Mouse (Mus musculus) limb, embryonic 13.5 days (tissue): ENCODE measurements around the gene Terb2. TPM values are rescaled to one million over a fixed set of nuclear protein-coding genes. Genes with fewer than 3 reads are reported as not detected.

Source experiments
- ATAC-seq: fragments of 200-750 bp; cut with Nextera tagmentation; 2 replicates; pipeline ENCODE4 v1.8.0; 2017; ENCODE audit warnings: low read depth, moderate number of reproducible peaks, moderate TSS enrichment; ENCODE audit not compliant: low FRiP score
- H3K27ac ChIP-seq: fragments of 300-500 bp; sonication (generic); 2 replicates; pipeline ENCODE4 v1.5.1; 2015; ENCODE audit warnings: inconsistent platforms, mild to moderate bottlenecking, moderate library complexity
- H3K27me3 ChIP-seq: fragments of 300-500 bp; sonication (generic); 2 replicates; pipeline ENCODE4 v1.6.1; 2015; ENCODE audit warnings: mild to moderate bottlenecking, inconsistent platforms
- H3K36me3 ChIP-seq: fragments of 300-500 bp; sonication (generic); 2 replicates; pipeline ENCODE4 v1.6.1; 2015; ENCODE audit warnings: inconsistent platforms, mild to moderate bottlenecking, moderate library complexity
- H3K4me1 ChIP-seq: fragments of 300-500 bp; sonication (generic); 2 replicates; pipeline ENCODE4 v1.6.1; 2015; ENCODE audit warnings: inconsistent platforms
- H3K4me2 ChIP-seq: fragments of 300-500 bp; sonication (generic); replicated peaks from 2 replicates; pipeline ENCODE4 v1.6.1; 2015; ENCODE audit warnings: inconsistent platforms, mild to moderate bottlenecking, moderate library complexity
- H3K4me3 ChIP-seq: fragments of 300-500 bp; sonication (generic); 2 replicates; pipeline ENCODE4 v1.5.1; 2015; ENCODE audit warnings: moderate library complexity, mild to moderate bottlenecking, inconsistent platforms
- H3K9ac ChIP-seq: fragments of 300-500 bp; sonication (generic); 2 replicates; pipeline ENCODE4 v1.6.1; 2015; ENCODE audit warnings: mild to moderate bottlenecking, inconsistent platforms
- H3K9me3 ChIP-seq: fragments of 300-500 bp; sonication (generic); 2 replicates; pipeline ENCODE4 v1.6.1; 2016; ENCODE audit warnings: inconsistent platforms
- WGBS: fragments of 180-500 bp; shearing (Covaris S2); methylation state at CpG from one replicate; pipeline ENCODE4 v1.1.7; 2015; 5-methylcytosine and 5-hydroxymethylcytosine counted together
- polyA plus RNA-seq: library from polyadenylated mRNA; unstranded; fragments of >200 nt; fragmentation: Nextera tagmentation; extraction: Ambion mirVana; gene quantifications from 2 replicates; pipeline ENCODE4 v1.2.1, GENCODE M21; 2015

Terb2 gene
- polyA plus RNA-seq = not detected in 2 replicates

DNA sequence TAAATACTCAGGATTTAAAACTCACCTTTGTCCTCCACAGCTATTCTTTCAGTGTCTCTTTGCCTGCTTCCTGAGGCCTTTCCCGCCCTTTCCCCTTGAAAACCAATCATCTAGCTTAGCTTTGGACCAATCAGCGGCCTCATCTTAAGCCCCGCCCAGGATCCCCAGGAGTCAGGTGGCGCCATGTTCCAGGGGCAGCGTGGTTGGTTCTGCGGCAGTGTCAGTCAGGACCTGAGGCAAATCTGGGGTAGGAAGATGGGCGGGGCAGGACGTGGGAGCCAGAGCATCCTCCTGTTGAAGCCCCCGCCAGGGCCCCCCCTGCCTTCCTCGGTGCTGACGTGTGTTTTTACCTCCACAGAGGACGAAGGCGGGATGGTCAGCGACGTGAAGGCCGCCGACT is at the start of gene Terb2, which contains the start of gene Patl2:
Terb2 (plus strand) TSS at position 167 of the 400 bp plus-strand sequence.
Patl2 (minus strand) TSS at position 84 of the 400 bp plus-strand sequence.
- WGBS = 79% methylated on average over 17 of the region's 17 CpGs
- Histone ChIP-seq H3K4me3 (no peak within 1 kb of the TSS), H3K4me1 (no peaks in the 10 kb centered on the region), H3K27me3 (no peaks in the 10 kb centered on the region), H3K4me2 (no peak within 1 kb of the TSS), H3K27ac (no peak within 1 kb of the TSS), H3K36me3 (no peaks in the 10 kb centered on the region), H3K9me3 (no peaks in the 10 kb centered on the region), H3K9ac (no peak within 1 kb of the TSS)
- ATAC-seq = no peak

GRCm38 (mm10) chr2:122137839-122138465 is 48.1 kb upstream of the Terb2 start:
- no peaks in the 10 kb centered on the region for H3K9me3 ChIP-seq
- WGBS = 58% methylated on average over 5 of the region's 5 CpGs
- H3K27me3 ChIP-seq = no peaks in the 10 kb centered on the region
- H3K36me3 ChIP-seq = no peaks in the 10 kb centered on the region
- H3K27ac ChIP-seq = no peak overlapping the region
- no peaks in the 10 kb centered on the region for H3K4me1 ChIP-seq
- ATAC-seq = no peak
- H3K4me3 ChIP-seq = no peak overlapping the region
- no peak overlapping the region for H3K4me2 ChIP-seq
- H3K9ac ChIP-seq = no peak overlapping the region

GRCm38 (mm10) chr2:122140815-122141214 is 45.3 kb upstream of the Terb2 start:
- Histone ChIP-seq H3K4me2 (no peak overlapping the region), H3K27me3 (no peaks in the 10 kb centered on the region), H3K4me3 (no peak overlapping the region), H3K9ac (no peak overlapping the region), H3K9me3 (no peaks in the 10 kb centered on the region), H3K36me3 (no peaks in the 10 kb centered on the region), H3K4me1 (no peaks in the 10 kb centered on the region), H3K27ac (no peak overlapping the region)
- no peak for ATAC-seq
- WGBS = 64% methylated on average over 2 of the region's 2 CpGs

DNA sequence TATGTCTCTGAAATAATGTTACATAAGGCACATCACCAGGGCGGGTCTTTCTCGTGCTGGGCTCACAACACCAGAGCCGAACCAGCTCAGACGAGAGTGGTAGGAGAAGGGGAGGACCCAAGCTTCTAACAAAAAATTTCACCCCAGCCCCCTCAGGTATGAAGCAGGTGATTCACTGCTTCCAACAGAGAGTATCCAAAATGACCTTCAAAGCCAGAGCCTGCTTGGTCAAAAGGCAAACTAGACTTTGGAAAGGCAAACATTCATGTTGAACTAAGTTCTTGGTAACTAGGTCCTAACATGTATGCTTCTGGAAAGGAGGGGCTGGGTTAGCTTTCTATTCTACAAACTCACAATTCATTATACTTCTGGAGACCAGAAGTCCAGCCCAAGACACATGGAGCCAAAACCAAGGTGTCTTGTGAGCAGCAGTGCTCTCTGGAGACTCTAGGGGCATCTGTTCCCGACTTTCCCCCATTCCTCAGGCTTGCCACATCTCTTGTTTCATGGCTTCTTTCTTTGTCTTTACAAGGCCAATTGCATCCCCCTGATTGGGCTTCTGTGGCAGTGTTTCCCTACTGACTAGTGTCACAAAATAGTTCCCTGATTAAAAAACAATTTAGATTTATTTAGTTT is 44.6 kb upstream of the Terb2 start:
- 79% methylated on average over 5 of the region's 5 CpGs for WGBS
- no peak for ATAC-seq
- H3K27ac ChIP-seq = no peak overlapping the region

DNA sequence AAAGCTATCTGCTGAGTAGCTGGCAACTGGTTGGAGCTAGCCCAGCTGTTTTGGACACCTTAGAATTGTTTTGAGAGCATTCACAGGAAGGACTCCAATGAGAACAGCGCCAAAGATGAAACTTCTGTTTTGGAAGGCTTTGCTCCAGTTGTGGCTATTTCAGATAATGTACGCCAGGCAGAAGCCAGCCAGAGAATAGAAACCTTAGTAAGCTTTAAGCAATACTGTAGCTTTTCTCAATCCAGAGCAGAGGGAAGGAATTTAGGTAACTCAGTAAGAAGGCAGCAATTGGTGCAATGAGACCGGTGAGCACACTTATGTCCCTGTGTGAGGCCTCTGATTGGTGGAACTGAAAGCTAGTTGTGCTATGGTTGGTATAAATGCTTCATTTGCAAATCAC is 43.0 kb upstream of the Terb2 start:
- H3K9ac ChIP-seq = no peak overlapping the region
- no peaks in the 10 kb centered on the region for H3K27me3 ChIP-seq
- no peaks in the 10 kb centered on the region for H3K4me1 ChIP-seq
- H3K4me3 ChIP-seq = no peak overlapping the region
- no peaks in the 10 kb centered on the region for H3K36me3 ChIP-seq
- H3K27ac ChIP-seq = no peak overlapping the region
- H3K9me3 ChIP-seq = no peaks in the 10 kb centered on the region
- no peak overlapping the region for H3K4me2 ChIP-seq
- 89% methylated on average over 3 of the region's 3 CpGs for WGBS
- no peak for ATAC-seq

More for the DNA sequence above, 44.6 kb upstream of the Terb2 start:
- no peaks in the 10 kb centered on the region for H3K27me3 ChIP-seq
- H3K9me3 ChIP-seq = no peaks in the 10 kb centered on the region
- no peak overlapping the region for H3K4me3 ChIP-seq
- no peaks in the 10 kb centered on the region for H3K36me3 ChIP-seq
- no peak overlapping the region for H3K9ac ChIP-seq
- no peak overlapping the region for H3K4me2 ChIP-seq
- H3K4me1 ChIP-seq = no peaks in the 10 kb centered on the region

DNA sequence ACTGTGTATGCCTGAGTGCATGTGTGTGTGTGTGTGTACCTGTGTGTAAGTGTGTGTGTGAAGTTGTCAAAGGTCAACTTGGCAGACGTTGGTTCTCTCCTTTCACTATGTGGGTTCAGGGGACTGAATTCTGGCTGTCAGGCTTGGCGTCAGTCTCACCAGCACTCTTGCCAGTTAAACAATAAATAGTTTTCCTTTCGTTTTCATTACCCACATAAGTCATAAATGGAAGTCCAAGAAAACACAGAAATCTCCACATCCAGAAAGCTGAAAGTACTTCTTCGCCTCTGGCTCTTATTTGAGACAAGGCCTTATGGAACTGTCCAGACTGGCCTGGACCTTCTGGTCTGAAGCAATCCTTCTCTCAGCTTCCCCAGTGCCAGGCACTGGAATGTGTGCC is 40.3 kb upstream of the Terb2 start:
- Histone ChIP-seq H3K4me2 (no peak overlapping the region), H3K27me3 (no peaks in the 10 kb centered on the region), H3K9me3 (no peaks in the 10 kb centered on the region), H3K4me3 (no peak overlapping the region), H3K36me3 (0 out of 2 replicates have a peak, but pooled peaks cover 1% of the 10 kb centered on the region), H3K4me1 (peaks cover 9% of the 10 kb centered on the region), H3K27ac (no peak overlapping the region), H3K9ac (no peak overlapping the region)
- WGBS = 61% methylated on average over 4 of the region's 4 CpGs
- no peak for ATAC-seq

DNA sequence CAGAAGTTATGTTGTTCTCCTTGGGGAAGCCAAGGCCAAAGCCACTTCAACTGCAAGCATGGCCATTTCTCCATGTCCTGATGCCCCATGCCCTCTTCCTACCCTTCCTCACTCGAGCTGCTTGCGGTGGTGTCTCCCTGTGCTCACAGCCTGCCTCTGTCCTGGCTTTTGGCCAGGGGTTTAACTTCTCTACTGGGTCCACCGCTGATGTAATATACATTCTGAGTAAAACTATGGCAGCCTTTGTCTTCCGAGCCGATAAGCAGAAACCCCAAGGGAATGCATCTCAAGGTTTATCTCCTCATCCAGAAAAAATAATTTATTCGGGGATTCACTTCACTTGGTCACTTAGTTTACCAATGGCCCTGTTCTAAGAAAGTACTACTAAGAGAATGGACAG is 39.4 kb upstream of the Terb2 start:
- no peaks in the 10 kb centered on the region for H3K9me3 ChIP-seq
- 77% methylated on average over 6 of the region's 6 CpGs for WGBS
- H3K4me1 ChIP-seq = peaks cover 9% of the 10 kb centered on the region
- no peak overlapping the region for H3K4me3 ChIP-seq
- H3K9ac ChIP-seq = no peak overlapping the region
- H3K36me3 ChIP-seq = peaks cover 11% of the 10 kb centered on the region; the same call in 1 of the 2 replicates
- no peak overlapping the region for H3K4me2 ChIP-seq
- no peak overlapping the region for H3K27ac ChIP-seq
- no peaks in the 10 kb centered on the region for H3K27me3 ChIP-seq
- ATAC-seq = no peak

DNA sequence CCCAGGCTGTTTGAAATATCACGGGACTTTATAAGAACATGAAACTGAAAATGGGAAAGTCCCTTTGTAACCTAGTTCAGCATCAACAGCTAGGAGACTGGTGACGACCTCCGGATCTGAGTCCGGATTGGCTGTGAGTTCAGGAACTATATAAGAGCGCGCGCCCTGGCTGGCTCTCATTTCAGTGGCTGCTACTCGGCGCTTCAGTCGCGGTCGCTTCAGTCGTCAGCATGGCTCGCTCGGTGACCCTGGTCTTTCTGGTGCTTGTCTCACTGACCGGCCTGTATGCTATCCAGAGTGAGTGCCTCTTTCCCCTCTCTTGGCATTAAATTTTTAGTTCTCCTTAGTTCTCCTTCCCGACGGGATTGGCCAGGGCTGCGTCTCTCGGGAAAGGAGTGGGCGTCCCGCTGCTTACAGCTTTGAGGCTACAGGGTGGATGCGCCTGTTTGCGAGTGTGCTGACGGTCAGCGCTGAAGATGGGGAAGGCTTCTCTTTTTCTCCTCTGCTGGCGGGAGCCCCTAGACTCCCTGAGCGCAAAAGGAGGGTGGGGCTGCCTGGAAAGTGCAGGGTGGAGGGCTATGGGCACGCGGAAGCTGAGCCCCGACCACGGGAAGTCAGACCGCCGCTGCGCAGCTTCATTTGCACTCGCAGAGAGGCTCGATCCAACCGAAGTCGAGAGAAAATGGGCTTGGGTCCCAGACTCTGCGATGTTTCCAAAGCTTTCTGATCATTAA is 38.4 kb upstream of the Terb2 start, which contains the start of gene B2m:
B2m (plus strand) TSS at position 179 of the 734 bp plus-strand sequence.
- Histone ChIP-seq H3K27me3 (no peaks in the 10 kb centered on the region), H3K36me3 (peaks cover 17% of the 10 kb centered on the region), H3K27ac (peak within 1 kb of the TSS; percentile 72), H3K4me2 (peak within 1 kb of the TSS; percentile 72), H3K4me1 (peaks cover 9% of the 10 kb centered on the region), H3K9ac (peak within 1 kb of the TSS; percentile 74), H3K4me3 (peak within 1 kb of the TSS; percentile 66), H3K9me3 (no peaks in the 10 kb centered on the region)
- WGBS = under 1% methylated on average over 40 of the region's 40 CpGs
- ATAC-seq = peak; percentile 99

GRCm38 (mm10) chr2:122148242-122148917 is 37.7 kb upstream of the Terb2 start:
- Histone ChIP-seq H3K27me3 (no peaks in the 10 kb centered on the region), H3K36me3 (peaks cover 21% of the 10 kb centered on the region), H3K4me1 (peaks cover 9% of the 10 kb centered on the region), H3K9me3 (no peaks in the 10 kb centered on the region), H3K4me3 (peak overlapping the region; percentile 66), H3K9ac (peak overlapping the region; percentile 74), H3K4me2 (peak overlapping the region; percentile 72), H3K27ac (no peak overlapping the region)
- WGBS = 30% methylated on average over 18 of the region's 18 CpGs
- peak; percentile 6; the same call in 1 of the 2 replicates for ATAC-seq

DNA sequence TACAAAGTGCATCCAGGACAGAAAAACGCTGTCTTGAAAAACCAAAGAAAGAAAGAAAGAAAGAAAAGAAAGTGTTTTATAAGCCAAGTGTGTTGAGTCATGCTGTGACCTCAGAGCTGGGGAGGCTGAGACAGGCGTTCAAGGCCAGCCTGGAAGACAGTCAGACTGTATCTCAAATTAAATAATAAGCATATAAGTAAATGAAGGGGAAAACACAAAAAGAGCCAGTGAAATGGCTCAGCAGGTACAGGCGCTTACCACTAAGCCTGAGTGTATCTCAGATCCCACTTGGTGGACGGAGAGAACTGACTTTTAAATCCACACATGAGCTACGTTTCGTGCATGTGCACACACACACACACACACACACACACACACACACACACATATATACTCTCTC is 36.8 kb upstream of the Terb2 start:
- H3K36me3 ChIP-seq = peaks cover 23% of the 10 kb centered on the region
- H3K4me1 ChIP-seq = peaks cover 9% of the 10 kb centered on the region
- WGBS = 94% methylated on average over 6 of the region's 6 CpGs
- no peaks in the 10 kb centered on the region for H3K27me3 ChIP-seq
- no peak overlapping the region for H3K27ac ChIP-seq
- no peak overlapping the region for H3K9ac ChIP-seq
- peak overlapping the region; percentile 72 for H3K4me2 ChIP-seq
- peak overlapping the region; percentile 66; the same call in 1 of the 2 replicates for H3K4me3 ChIP-seq
- ATAC-seq = no peak
- no peaks in the 10 kb centered on the region for H3K9me3 ChIP-seq

DNA sequence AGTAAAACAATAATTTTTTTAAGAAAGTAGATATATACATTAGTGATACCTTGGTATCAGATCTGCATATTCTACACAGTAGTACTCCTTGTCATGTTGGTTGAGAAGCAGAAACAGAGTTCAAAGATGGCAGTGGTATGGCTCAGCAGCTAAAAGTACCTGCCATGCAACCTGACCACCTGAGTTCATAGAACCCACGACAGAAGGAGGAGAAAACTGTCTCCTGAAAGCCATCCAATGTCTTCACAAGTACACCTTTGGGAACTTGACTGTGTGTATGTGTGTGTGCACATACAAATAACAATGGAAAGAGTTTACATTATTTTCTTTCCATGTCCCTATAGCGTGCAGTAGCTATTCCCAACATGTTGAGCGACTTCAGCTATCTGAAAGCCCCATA is 36.4 kb upstream of the Terb2 start:
- peaks cover 27% of the 10 kb centered on the region for H3K36me3 ChIP-seq
- H3K27ac ChIP-seq = no peak overlapping the region
- peaks cover 9% of the 10 kb centered on the region for H3K4me1 ChIP-seq
- no peaks in the 10 kb centered on the region for H3K27me3 ChIP-seq
- no peak overlapping the region for H3K4me2 ChIP-seq
- H3K4me3 ChIP-seq = no peak overlapping the region
- no peak for ATAC-seq
- no peaks in the 10 kb centered on the region for H3K9me3 ChIP-seq
- no peak overlapping the region for H3K9ac ChIP-seq
- 82% methylated on average over 3 of the region's 3 CpGs for whole genome bisulfite sequencing

- WGBS = 86% methylated on average over 1 of the region's 1 CpGs
These were observed 34.9 kb upstream of the Terb2 start for GRCm38 (mm10) chr2:122151221-122151620.

More at GRCm38 (mm10) chr2:122151221-122151620, 34.9 kb upstream of the Terb2 start:
- Histone ChIP-seq H3K27ac (no peak overlapping the region), H3K4me1 (peaks cover 9% of the 10 kb centered on the region), H3K9me3 (no peaks in the 10 kb centered on the region), H3K4me3 (no peak overlapping the region), H3K27me3 (no peaks in the 10 kb centered on the region), H3K4me2 (no peak overlapping the region), H3K36me3 (peaks cover 31% of the 10 kb centered on the region), H3K9ac (no peak overlapping the region)
- no peak for ATAC-seq
